Mouse (Mus musculus) C2C12 (cell line): Measurements from ENCODE around the gene Hist1h4a.

ENCODE experiments used
- CEBPB ChIP-seq: IDR thresholded peaks from one replicate; pipeline ENCODE4 v1.6.1; 2011; ENCODE audit warnings: low read depth, mild to moderate bottlenecking, control low read depth, moderate library complexity
- CTCF ChIP-seq: IDR thresholded peaks from one replicate; pipeline ENCODE4 v1.5.1; 2011; ENCODE audit not compliant: control insufficient read depth, insufficient read depth, insufficient read length
- FOSL1 ChIP-seq: IDR thresholded peaks from one replicate; pipeline ENCODE4 v1.8.0; 2011; ENCODE audit warnings: mild to moderate bottlenecking, low read length; ENCODE audit not compliant: poor library complexity, insufficient read depth, severe bottlenecking
- MAX ChIP-seq: IDR thresholded peaks from one replicate; pipeline ENCODE4 v1.6.1; 2011; ENCODE audit warnings: mild to moderate bottlenecking, control low read depth
- MYOD1 ChIP-seq: IDR thresholded peaks from one replicate; pipeline ENCODE4 v1.6.1; 2011; ENCODE audit warnings: low read depth; ENCODE audit not compliant: control insufficient read depth, insufficient read length
- MYOG ChIP-seq: IDR thresholded peaks from one replicate; pipeline ENCODE4 v1.6.1; 2011; ENCODE audit not compliant: control insufficient read depth, insufficient read length; ENCODE audit errors: extremely low read depth
- USF1 ChIP-seq: IDR thresholded peaks from one replicate; pipeline ENCODE4 v1.6.1; 2011; ENCODE audit warnings: low read depth, mild to moderate bottlenecking, control low read depth, moderate library complexity

DNA sequence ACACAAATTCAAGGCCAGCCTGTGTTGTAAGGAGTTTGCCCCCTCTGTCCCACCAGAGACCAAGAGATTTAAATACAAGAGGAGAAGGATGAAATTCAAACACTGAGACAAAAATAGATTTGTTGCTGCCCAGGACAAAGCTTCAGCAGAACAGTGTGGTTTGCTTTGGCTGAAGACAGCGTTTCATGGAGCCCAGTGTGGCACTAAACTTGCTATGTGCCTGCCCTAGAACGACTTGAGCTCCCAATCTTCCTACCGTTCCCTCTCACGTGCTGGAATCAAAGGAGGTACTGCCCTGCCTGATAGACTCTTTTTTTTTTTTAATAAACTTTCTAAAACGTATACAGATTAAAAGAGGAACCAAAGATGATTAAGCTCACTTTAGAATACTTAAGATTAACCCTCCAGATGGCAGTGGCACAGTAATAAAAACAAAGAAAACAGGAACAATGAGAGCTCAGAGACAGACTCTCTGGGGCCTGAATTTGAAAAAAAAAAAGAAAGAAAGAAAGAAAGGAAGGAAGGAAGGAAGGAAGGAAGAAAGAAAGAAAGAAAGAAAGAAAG is 7.9 kb upstream of the Hist1h4a start:
- TF ChIP-seq MYOD1 = no peak
- TF ChIP-seq USF1 = no peak
- TF ChIP-seq CTCF = no peak
- TF ChIP-seq CEBPB = no peak
- TF ChIP-seq MAX = no peak
- TF ChIP-seq FOSL1 = no peak
- TF ChIP-seq MYOG = no peak
